Mouse (Mus musculus) WW6 (cell line): ENCODE data around the gene Meis2.

Source experiments
- DNase-seq: peaks from one replicate; pipeline ENCODE4 v3.0.0-alpha.2; 2013; ENCODE audit warnings: low read depth, low spot score

Gene Meis2

GRCm38 (mm10) chr2:116068461-116068860 is 2.8 kb upstream of the Meis2 start:
- DNase-seq = no peak

GRCm38 (mm10) chr2:116067711-116068110 is 2.1 kb upstream of the Meis2 start:
- DNase-seq = no peak

- DNase-seq = peak; percentile 75
These were observed 1.4 kb upstream of the Meis2 start for GRCm38 (mm10) chr2:116067065-116067497.

- DNase-seq = no peak
These were observed 660 bp upstream of the Meis2 start for GRCm38 (mm10) chr2:116066057-116066941.

GRCm38 (mm10) chr2:116065057-116065456 is 582 bp downstream of the Meis2 start:
- DNase-seq = no peak

- no peak for DNase-seq
These were observed 1.1 kb downstream of the Meis2 start for GRCm38 (mm10) chr2:116064521-116064920.

GRCm38 (mm10) chr2:116063819-116064293 is 1.8 kb downstream of the Meis2 start:
- no peak for DNase-seq

- no peak for DNase-seq
These were observed 2.7 kb downstream of the Meis2 start for GRCm38 (mm10) chr2:116062761-116063441.

- DNase-seq = no peak
These were observed 3.4 kb downstream of the Meis2 start for GRCm38 (mm10) chr2:116062251-116062651.

GRCm38 (mm10) chr2:116061401-116062021 is 4.1 kb downstream of the Meis2 start:
- DNase-seq = no peak

- DNase-seq = no peak
These were observed 4.8 kb downstream of the Meis2 start for GRCm38 (mm10) chr2:116060701-116061400.

GRCm38 (mm10) chr2:116060210-116060609 is 5.4 kb downstream of the Meis2 start:
- peak; percentile 66 for DNase-seq

GRCm38 (mm10) chr2:116059661-116060060 is 6.0 kb downstream of the Meis2 start:
- no peak for DNase-seq

GRCm38 (mm10) chr2:116059066-116059465 is 6.6 kb downstream of the Meis2 start:
- DNase-seq = no peak

GRCm38 (mm10) chr2:116058511-116058910 is 7.1 kb downstream of the Meis2 start:
- DNase-seq = no peak

GRCm38 (mm10) chr2:116056826-116057225 is 8.8 kb downstream of the Meis2 start:
- DNase-seq = no peak

- DNase-seq = no peak
These were observed 9.7 kb downstream of the Meis2 start for GRCm38 (mm10) chr2:116055686-116056620.

GRCm38 (mm10) chr2:116053931-116054330 is 11.7 kb downstream of the Meis2 start:
- no peak for DNase-seq

GRCm38 (mm10) chr2:116052688-116053421 is 12.8 kb downstream of the Meis2 start:
- DNase-seq = no peak
